Mouse (Mus musculus) mature B cell (primary cell): ENCODE data around the gene Ebna1bp2.

Experiments used
- in situ Hi-C: fragments of 300-500 bp; cut with MboI; formaldehyde crosslinking; loops from 2 replicates; pipeline ENCODE4 v1.14.3; 2019

Ebna1bp2 gene

DNA sequence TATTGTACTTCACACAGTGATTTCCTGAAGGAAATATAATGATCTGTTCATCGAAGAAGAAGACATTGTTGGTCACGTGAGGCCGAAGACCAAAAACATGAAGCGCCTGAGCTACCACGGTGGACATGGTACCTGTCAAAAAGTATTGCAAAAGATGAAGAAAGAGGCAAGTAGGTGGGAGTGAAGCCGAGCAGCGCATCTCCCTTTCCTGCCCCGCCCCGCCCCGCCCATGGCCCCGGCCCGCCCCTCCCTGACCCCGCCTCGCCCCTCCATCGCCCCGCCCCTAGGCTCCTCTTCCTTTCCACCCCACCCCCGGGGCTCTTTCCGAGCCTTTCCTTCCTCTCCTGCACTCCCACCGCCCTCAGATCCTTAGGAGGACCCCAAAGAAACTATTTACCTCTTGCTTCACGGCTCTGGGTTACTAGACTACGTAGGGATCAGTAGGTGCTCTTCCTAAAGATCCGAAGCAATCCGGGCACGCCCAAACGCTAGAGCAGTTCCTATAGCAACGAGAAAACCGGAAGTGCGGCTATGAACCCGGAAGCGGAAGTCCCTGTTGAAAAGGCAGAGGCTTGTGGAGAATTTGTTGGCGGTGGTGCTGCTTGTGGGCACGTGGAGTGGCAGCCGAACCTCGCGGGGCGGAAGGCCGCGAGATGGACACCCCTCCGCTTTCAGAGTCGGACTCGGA, at the start of gene Ebna1bp2, which contains the start of gene Cfap57:
Ebna1bp2 (plus strand) TSS at position 521 of the 688 bp plus-strand sequence.
Cfap57 (minus strand) TSS at position 499 of the 688 bp plus-strand sequence.
- in situ Hi-C loops: no loop called here

GRCm38 (mm10) chr4:118571441-118571840, 49.2 kb upstream of the Ebna1bp2 start:
- in situ Hi-C loops: no loop called here

DNA sequence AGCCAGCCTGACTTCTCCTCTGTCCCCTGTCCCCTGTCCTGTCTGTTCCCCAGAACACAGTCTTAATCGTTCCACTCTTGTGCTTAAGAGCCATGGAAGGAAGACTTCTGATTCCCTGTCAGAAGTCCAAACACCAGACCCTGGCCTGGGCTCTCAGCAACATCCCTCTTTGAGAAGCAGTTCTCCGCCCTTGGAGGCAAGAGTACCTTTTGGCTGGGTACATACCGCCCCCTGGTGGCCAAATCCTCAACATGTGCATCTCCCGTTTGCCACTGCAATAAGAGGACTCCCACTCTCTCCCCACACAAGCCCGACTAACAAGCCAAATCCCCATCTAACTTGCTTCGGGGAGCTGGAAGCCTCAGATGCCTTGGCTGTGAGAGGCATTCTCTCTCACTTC, 44.5 kb upstream of the Ebna1bp2 start:
- in situ Hi-C loops: no loop called here

- in situ Hi-C loops: no loop called here
Measured at GRCm38 (mm10) chr4:118579313-118579712, 41.3 kb upstream of the Ebna1bp2 start.

DNA sequence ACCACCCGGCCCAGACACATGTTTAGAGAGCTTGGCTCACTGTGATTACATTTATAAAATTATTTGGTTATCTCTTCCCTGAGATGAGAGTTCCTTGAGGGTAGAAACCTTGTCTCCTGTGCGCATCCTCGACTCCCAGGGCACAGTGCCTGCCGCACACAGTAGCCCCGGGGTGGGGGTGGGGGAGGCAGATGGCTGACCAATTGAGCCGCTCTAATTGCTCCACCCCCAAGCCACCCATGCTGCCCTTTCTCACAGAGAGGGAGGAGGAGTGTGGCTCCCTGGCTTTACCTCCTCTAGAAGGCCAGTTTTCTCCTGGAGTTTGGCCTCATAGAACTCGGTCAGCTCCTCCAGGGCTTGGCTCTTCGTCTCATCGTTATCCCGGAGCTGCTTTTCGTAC, 39.1 kb upstream of the Ebna1bp2 start:
- in situ Hi-C loops: no loop called here

DNA sequence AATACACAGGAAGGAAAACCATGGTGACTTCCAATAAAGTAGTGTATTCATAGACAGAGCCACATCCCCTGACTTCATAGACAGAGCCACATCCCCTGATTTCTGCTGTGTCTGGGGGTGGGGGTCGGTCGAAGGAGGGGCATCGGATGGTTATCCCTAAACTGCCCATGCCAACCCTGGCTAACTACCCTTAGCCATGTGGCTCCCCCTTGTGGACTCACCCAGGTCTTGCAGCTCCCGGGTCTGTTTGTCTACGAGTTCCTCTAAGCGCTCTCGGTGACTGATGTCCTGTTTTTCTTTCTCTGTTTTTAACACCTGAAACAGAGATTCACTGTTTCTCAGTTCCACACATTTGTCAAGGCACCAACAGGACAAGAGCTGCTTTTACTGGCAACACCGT, 38.0 kb upstream of the Ebna1bp2 start:
- in situ Hi-C loops: no loop called here

- in situ Hi-C loops: no loop called here
Measured at GRCm38 (mm10) chr4:118589053-118589732, 31.4 kb upstream of the Ebna1bp2 start.

GRCm38 (mm10) chr4:118589733-118590130, 30.9 kb upstream of the Ebna1bp2 start:
- in situ Hi-C loops: no loop called here

DNA sequence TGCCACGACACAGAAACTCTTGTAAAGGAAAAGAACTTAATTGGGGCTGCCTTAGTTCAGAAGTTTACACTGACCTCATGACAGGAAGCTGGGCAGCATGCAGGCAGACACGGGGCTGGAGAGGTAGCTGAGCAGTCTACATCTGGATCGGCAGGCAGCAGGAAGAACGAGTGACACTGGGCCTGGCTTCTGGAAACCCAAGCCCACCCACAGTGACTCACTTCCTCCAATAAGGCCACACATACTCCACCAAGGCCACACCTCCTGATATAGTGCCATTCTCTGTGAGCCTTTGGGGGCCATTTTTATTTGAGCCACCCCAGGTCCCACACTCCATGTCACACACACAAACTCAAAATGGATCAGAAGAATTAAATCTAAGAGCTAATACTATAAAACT, 16.5 kb upstream of the Ebna1bp2 start:
- in situ Hi-C loops: no loop called here

- in situ Hi-C loops: no loop called here
Measured at GRCm38 (mm10) chr4:118609836-118610235, 10.8 kb upstream of the Ebna1bp2 start.

- in situ Hi-C loops: no loop called here
Measured at GRCm38 (mm10) chr4:118612619-118613018, 8.0 kb upstream of the Ebna1bp2 start.

DNA sequence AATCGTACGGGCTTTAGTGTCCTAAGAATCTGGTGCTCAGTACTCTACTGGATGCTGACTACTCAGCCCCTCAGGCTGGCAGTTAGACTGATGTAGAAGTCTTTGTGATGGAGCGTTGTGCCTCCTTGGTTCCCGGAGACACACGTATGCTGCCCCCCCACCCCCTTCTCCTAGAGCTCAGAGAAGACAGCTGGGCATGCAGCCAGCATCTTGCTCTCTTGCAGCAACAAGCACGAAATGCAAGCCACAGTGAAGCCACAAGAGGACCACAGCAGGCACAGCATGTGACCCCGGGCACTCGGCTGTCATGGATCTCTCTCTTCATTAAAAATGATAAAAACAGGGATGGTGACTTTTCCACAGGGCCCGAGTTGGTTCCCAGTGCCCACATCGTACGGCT, 5.2 kb upstream of the Ebna1bp2 start:
- in situ Hi-C loops: no loop called here

- in situ Hi-C loops: no loop called here
Measured at GRCm38 (mm10) chr4:118620967-118621320, 345 bp downstream of the Ebna1bp2 start.

DNA sequence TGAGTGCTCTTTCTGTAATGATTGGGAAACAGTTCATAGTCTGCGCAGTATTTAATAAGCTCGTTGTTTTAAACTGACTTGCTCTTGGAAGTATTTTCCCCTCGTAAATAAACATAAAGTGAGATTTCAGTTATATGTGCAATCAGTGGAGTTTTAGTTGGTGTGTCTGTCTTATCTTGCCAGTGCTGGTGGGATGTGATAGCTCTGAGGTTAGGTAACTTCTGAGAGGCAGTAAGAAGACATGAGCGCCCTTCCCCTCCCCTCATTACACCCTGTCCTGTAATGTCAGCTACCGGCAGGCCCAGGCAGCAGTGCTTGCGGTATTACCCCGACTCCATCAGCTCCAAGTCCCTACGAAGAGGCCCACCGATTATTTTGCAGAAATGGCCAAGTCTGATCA, 1.2 kb downstream of the Ebna1bp2 start:
- in situ Hi-C loops: no loop called here

GRCm38 (mm10) chr4:118630261-118630660, 9.7 kb downstream of the Ebna1bp2 start:
- in situ Hi-C loops: loop anchor here (25.0 kb wide), 2 partner anchors 357 to 532 kb away; partner anchors contain the start of gene Zfp691

DNA sequence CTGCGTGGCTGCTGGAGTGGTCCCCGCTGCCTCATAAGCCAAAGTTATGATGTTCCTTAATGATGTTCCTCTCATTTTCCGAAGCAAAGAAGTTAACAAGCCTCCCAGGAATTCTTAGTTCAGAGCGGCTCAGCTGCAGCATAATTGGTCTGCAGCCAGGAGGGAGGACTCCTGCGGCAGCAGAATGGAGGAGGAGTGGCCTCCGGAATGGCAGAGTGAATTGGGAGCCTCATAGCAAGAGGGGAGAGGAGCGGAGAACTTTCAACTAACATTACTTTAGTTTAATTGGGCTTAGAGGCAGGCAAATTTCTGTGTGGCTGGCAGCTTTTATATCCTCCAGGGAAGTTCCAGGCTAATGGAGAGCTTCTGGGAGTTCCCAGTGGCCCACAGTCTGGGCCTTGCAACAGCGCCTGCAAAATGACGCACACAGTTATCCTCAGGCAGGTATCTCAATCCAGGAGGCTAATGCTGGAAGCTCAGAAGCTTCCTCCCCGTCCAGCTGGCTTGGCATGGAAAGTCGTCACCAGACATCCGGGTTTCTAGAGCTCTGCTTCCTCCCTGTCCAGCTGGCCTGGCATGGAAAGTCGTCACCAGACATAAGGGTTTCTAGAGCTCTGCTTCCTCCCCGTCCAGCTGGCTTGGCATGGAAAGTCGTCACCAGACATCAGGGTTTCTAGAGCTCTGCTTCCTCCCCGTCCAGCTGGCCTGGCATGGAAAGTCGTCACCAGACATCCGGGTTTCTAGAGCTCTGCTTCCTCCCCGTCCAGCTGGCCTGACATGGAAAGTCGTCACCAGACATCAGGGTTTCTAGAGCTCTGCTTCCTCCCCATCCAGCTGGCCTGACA, 22.0 kb downstream of the Ebna1bp2 start:
- in situ Hi-C loops: loop anchor here (25.0 kb wide), 2 partner anchors 345 to 520 kb away; partner anchors contain the start of gene Zfp691

DNA sequence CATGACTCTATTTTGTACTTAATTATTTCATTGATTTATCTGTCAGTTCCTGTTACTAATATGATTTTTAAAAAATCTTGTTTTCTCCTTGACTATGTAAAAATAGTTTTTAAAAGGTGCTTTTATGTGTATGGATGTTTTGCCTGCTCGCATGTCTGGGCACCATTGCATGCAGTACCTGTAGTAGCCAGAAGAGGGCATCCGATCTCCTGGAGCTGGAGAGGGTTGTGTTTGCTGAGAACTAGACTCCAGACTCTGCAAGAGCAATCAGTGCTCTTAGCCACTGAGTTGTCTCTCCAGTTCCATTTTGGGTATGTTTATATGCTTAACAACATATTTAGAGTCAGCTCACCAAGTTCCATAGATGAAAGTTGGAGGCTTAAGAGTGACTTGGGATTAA, 24.6 kb downstream of the Ebna1bp2 start:
- in situ Hi-C loops: loop anchor here (25.0 kb wide), 2 partner anchors 342 to 517 kb away; partner anchors contain the start of gene Zfp691

DNA sequence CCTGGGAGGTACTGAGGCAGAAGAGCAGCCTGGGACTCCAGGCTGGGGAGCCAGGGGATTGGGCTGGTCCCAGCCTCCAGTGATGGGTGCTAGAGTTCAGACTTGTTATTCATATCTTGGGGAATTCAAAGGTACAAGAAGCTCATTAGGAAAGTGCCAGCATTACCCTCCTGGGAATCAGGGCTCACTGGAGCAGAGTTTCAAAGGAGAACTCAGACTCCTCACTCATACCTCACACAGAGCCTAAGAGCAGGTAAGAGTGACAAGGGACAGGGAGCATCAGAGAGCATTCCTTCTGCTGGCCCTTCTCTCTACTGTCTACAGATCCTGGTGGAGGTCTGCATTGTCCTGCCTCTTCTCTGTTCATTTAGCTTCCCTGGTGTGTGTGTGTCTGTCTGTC, 38.1 kb downstream of the Ebna1bp2 start, which contains the start of gene Olfr62:
Olfr62 (plus strand) TSS at position 301 of the 400 bp plus-strand sequence.
- in situ Hi-C loops: no loop called here
